Mouse (Mus musculus) right cerebral cortex, postnatal 10 days (tissue): ENCODE data around the gene Hist1h1e.
A peak's percentile ranks its signal among the peaks of the same experiment; 100 is the strongest.
"Not testable (repeated sequence)": the region's sequence is repeated elsewhere in the genome, so short reads cannot be mapped to it uniquely, and the experiment has no call there.

Experiments
- DNase-seq, 2 experiments: peaks; one replicate each; pipeline ENCODE4 v3.0.0; 2021; ENCODE audit warnings: low spot score in 2 of 2

Gene Hist1h1e

GRCm38 (mm10) chr13:23573034-23573897, 49.1 kb downstream of the Hist1h1e start:
- DNase-seq, result not testable (repeated sequence)

GRCm38 (mm10) chr13:23572218-23573033, 49.9 kb downstream of the Hist1h1e start:
- DNase-seq, result no peak

DNA sequence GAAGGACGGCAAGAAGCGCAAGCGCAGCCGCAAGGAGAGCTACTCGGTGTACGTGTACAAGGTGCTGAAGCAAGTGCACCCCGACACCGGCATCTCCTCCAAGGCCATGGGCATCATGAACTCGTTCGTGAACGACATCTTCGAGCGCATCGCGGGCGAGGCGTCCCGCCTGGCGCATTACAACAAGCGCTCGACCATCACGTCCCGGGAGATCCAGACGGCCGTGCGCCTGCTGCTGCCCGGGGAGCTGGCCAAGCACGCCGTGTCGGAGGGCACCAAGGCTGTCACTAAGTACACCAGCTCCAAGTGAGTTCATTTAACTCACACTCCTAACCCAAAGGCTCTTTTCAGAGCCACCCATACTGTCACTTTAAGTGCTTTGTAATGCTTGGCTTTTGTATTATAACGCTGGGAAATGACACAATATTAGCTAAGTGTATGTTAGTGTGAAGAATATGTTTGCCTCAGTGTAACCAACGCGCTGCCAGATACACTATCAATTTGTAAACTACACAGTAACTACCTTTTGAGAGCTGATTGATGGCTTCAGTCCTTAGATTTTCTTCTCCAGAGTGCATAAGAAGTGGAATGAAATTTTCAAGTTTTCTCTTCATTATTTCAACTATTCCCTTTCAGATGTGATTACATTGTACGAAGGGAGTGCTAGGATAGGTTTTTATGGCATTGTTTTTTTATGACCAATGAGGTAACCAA, 50.7 kb downstream of the Hist1h1e start:
- not testable (repeated sequence) for DNase-seq

GRCm38 (mm10) chr13:23571022-23571503, 51.3 kb downstream of the Hist1h1e start, which contains the start of the genes Hist1h2ae and Hist1h2bg:
Gene Hist1h2ae, minus strand, starts transcription at chr13:23571220.
Gene Hist1h2bg, plus strand, starts transcription at chr13:23571396.
- peak; percentile 69 to 82 for DNase-seq
